Comparison of ENCODE assay signal across 11 mouse cellular contexts in the genomic region with DNA sequence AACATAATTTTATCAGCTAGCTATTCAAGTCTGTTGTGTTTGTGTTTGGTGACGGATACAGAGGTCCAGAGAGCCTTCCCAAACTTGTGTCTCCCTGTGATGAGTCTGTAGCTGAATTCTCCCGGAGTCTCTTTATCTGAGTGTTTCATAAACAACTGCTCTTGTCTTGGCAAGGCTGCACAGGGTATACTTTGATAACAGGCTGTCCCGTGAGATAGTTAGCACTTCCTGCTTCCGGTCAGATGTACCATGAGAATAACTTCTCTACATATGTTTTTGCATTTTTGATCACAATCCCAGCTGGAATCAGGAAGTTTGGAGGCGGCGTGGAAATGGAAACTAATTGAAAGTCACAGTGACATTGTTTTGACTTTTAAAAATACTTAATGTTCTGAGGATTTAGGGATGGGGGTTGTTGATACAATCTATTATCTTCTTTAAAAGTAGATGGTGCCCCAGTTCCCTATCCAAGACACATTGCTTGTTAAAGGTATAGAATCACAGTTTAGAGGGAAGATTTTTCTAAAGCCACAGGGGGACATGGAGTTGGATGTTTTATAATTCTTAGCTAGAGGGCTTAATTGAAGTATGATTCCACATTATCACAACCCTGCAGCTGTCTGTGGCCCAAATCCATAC.
DNase-seq lines count a peak whose midpoint lies in the region; ATAC-seq and TF ChIP-seq lines count a peak whose summit lies in the region.
"Had no signal": no experiment of that assay in that cellular context is flagged by ENCODE, and none has a peak within 500 bp of the region (broad histone marks: within the 10 kb centered on the region; RNA-seq: fewer than 3 reads in every experiment).

No protein-coding gene starts in this region.

- no peaks in the 10 kb centered on the region for H3K9me3 ChIP-seq in lung, postnatal 0 days (ENCODE audit: low read length)
- no peaks in the 10 kb centered on the region for H3K9me3 ChIP-seq in hindbrain, embryonic 13.5 days

- no peak overlapping the region for H3K4me3 ChIP-seq in brown adipose tissue, adult 24 weeks (ENCODE audit: insufficient read depth, low read depth, low read length)
- H3K4me3 ChIP-seq in lung, postnatal 0 days (ENCODE audit: low read depth, low read length): no peak overlapping the region
- H3K4me3 ChIP-seq in hindbrain, embryonic 13.5 days: no peak overlapping the region

- H3K4me2 ChIP-seq in lung, postnatal 0 days (replicated peaks; ENCODE audit: low read depth, low read length): no peak overlapping the region
- no peak overlapping the region for H3K4me2 ChIP-seq in hindbrain, embryonic 13.5 days

- H3K27ac ChIP-seq in brown adipose tissue, adult 24 weeks (replicated peaks; ENCODE audit: low read depth, low read length): 0 out of 2 replicates have a peak overlapping the region, but pooled peaks have one; percentile 11
- H3K27ac ChIP-seq in lung, postnatal 0 days (ENCODE audit: low read length): peak overlapping the region; percentile 52
- no peak overlapping the region for H3K27ac ChIP-seq in hindbrain, embryonic 13.5 days

- peak; percentile 2 for DNase-seq in gastrocnemius, adult 18-20 months (ENCODE audit: low spot score)
- no peak for DNase-seq in gastrocnemius, postnatal 36 days
- DNase-seq in heart, postnatal 14 days: peak; percentile 7 to 16
- DNase-seq in lung, postnatal 0 days (ENCODE audit: low spot score): peak; percentile 69
- DNase-seq in layer of hippocampus, adult 11-12 months (ENCODE audit: low spot score): no peak
- no peak for DNase-seq in urinary bladder, postnatal 4 days (ENCODE audit: low spot score in 2 of 2)
- DNase-seq: B cell, adult 2 months had no signal

- no peaks in the 10 kb centered on the region for H3K36me3 ChIP-seq in lung, postnatal 0 days (ENCODE audit: insufficient read depth, low read length)
- no peaks in the 10 kb centered on the region for H3K36me3 ChIP-seq in hindbrain, embryonic 13.5 days

- no peak for TF ChIP-seq CTCF in lung, postnatal 0 days (IDR thresholded peaks at IDR 0.05)

- peak; percentile 76 for ATAC-seq in lung, postnatal 0 days
- ATAC-seq in hindbrain, embryonic 13.5 days (ENCODE audit: low FRiP score): no peak
- ATAC-seq: inflammation-experienced regulatory T-cells, adult 6 months; midbrain, embryonic 16.5 days had no signal

- H3K4me1 ChIP-seq in brown adipose tissue, adult 24 weeks (ENCODE audit: control insufficient read depth, insufficient read depth, insufficient read length, low read length): no peaks in the 10 kb centered on the region; the same call in 1 of the 2 replicates
- no peaks in the 10 kb centered on the region for H3K4me1 ChIP-seq in lung, postnatal 0 days (ENCODE audit: insufficient read depth, low read depth, low read length)
- H3K4me1 ChIP-seq in hindbrain, embryonic 13.5 days (replicated peaks): no peaks in the 10 kb centered on the region

- 38% methylated on average over 6 of the region's 6 CpGs for WGBS in lung, postnatal 0 days
- WGBS in hindbrain, embryonic 13.5 days: 83% methylated on average over 6 of the region's 6 CpGs

- H3K27me3 ChIP-seq in lung, postnatal 0 days (replicated peaks; ENCODE audit: insufficient read depth, low read length): no peaks in the 10 kb centered on the region
- H3K27me3 ChIP-seq in hindbrain, embryonic 13.5 days: no peaks in the 10 kb centered on the region

- peak; percentile 68; the same call in 1 of the 2 replicates for TF ChIP-seq EP300 in lung, postnatal 0 days (IDR thresholded peaks at IDR 0.05)

- H3K9ac ChIP-seq in lung, postnatal 0 days (replicated peaks; ENCODE audit: low read depth): no peak overlapping the region
- H3K9ac ChIP-seq in hindbrain, embryonic 13.5 days: no peak overlapping the region

- intact Hi-C loops in gastrocnemius, postnatal 36 days (cut with DNase I): no loop called here
- intact Hi-C loops in heart, postnatal 14 days (cut with DNase I): loop anchor here (5.0 to 10.0 kb wide), 6 partner anchors 134 to 726 kb away; a partner anchor contains a TSS

Comparison
In these comparisons a context has a peak if more than half of its experiments do, and no peak if none do; other contexts are left out.
1. DNase-seq: peak in gastrocnemius, adult 18-20 months (single experiment), heart, postnatal 14 days (2 of 2) and lung, postnatal 0 days (single experiment); none in gastrocnemius, postnatal 36 days (0 of 2), layer of hippocampus, adult 11-12 months (single experiment) and urinary bladder, postnatal 4 days (0 of 2).